Mouse (Mus musculus) spleen, adult 2 months (tissue): ENCODE measurements around the gene Fbxo36. TPM values are rescaled to one million over a fixed set of nuclear protein-coding genes. Genes with fewer than 3 reads are reported as not detected.

ENCODE experiments used
- DNase-seq, 2 experiments: peaks; one replicate each; pipeline versions ENCODE4 v3.0.0 to v3.0.0-alpha.2; 2012 to 2021; ENCODE audit warnings: low spot score in 2 of 2, low read depth in 1 of 2
- H3K27ac ChIP-seq: fragments of 200-500 bp; 2 replicates; pipeline ENCODE4 v1.5.1; 2012; ENCODE audit warnings: low read length, inconsistent platforms; ENCODE audit not compliant: insufficient read depth
- H3K27me3 ChIP-seq: fragments of 200-500 bp; 2 replicates; pipeline ENCODE4 v1.6.1; 2012; ENCODE audit warnings: mild to moderate bottlenecking, moderate library complexity, low read length, inconsistent platforms; ENCODE audit not compliant: control insufficient read depth, insufficient read depth
- H3K36me3 ChIP-seq: fragments of 200-500 bp; 2 replicates; pipeline ENCODE4 v1.6.1; 2012; ENCODE audit warnings: mild to moderate bottlenecking, low read length, inconsistent platforms; ENCODE audit not compliant: control insufficient read depth, insufficient read depth
- H3K4me1 ChIP-seq: fragments of 200-500 bp; 2 replicates; pipeline ENCODE4 v1.6.1; 2011; ENCODE audit warnings: inconsistent platforms; ENCODE audit not compliant: control insufficient read depth, insufficient read depth, insufficient read length
- H3K4me3 ChIP-seq: fragments of 200-500 bp; 2 replicates; pipeline ENCODE4 v1.5.1; 2011; ENCODE audit warnings: mild to moderate bottlenecking, inconsistent platforms; ENCODE audit not compliant: insufficient read depth, insufficient read length; ENCODE audit errors: extremely low read depth
- CTCF ChIP-seq: fragments of 200-500 bp; IDR thresholded peaks from 2 replicates; pipeline ENCODE4 v1.5.1; 2011; ENCODE audit warnings: mild to moderate bottlenecking, inconsistent platforms; ENCODE audit not compliant: insufficient read depth, insufficient read length, insufficient replicate concordance; ENCODE audit errors: extremely low read depth
- POLR2A ChIP-seq: fragments of 200-500 bp; IDR thresholded peaks from 2 replicates; pipeline ENCODE4 v1.6.1; 2011; ENCODE audit warnings: low read depth, low read length, inconsistent platforms
- WGBS: fragments of 180-500 bp; shearing (Covaris S2); methylation state at CpG from one replicate; pipeline ENCODE4 v1.1.7; 2018; 5-methylcytosine and 5-hydroxymethylcytosine counted together
- polyA plus RNA-seq: library from polyadenylated mRNA; depleted of rRNA; stranded (reverse); fragments of >200 nt; gene quantifications from 2 replicates; pipeline ENCODE4 v1.2.3, GENCODE M21; 2012

The Fbxo36 gene
- polyA plus RNA-seq, 1 experiment, result 0.53 TPM

GRCm38 (mm10) chr1:84855756-84856155 lies 16.1 kb downstream of the Fbxo36 start:
- H3K27me3 ChIP-seq, result no peaks in the 10 kb centered on the region
- H3K4me1 ChIP-seq, result no peaks in the 10 kb centered on the region
- no peak overlapping the region for H3K4me3 ChIP-seq
- no peak overlapping the region for H3K27ac ChIP-seq
- no peak for DNase-seq
- WGBS, result 89% methylated on average over 2 of the region's 2 CpGs
- no peaks in the 10 kb centered on the region for H3K36me3 ChIP-seq
- TF ChIP-seq POLR2A (no peak), CTCF (no peak)

GRCm38 (mm10) chr1:84859597-84859996 lies 20.0 kb downstream of the Fbxo36 start:
- no peak for DNase-seq
- no peak overlapping the region for H3K4me3 ChIP-seq
- H3K27me3 ChIP-seq, result no peaks in the 10 kb centered on the region
- H3K4me1 ChIP-seq, result no peaks in the 10 kb centered on the region
- no peak overlapping the region for H3K27ac ChIP-seq
- WGBS, result 90% methylated on average over 6 of the region's 6 CpGs
- TF ChIP-seq POLR2A (no peak), CTCF (no peak)
- H3K36me3 ChIP-seq, result no peaks in the 10 kb centered on the region

- no peak overlapping the region for H3K27ac ChIP-seq
- no peak for DNase-seq
- H3K36me3 ChIP-seq, result no peaks in the 10 kb centered on the region
- TF ChIP-seq CTCF (no peak), POLR2A (no peak)
- H3K4me3 ChIP-seq, result no peak overlapping the region
- H3K27me3 ChIP-seq, result no peaks in the 10 kb centered on the region
- 82% methylated on average over 10 of the region's 10 CpGs for WGBS
- H3K4me1 ChIP-seq, result no peaks in the 10 kb centered on the region
Measured at GRCm38 (mm10) chr1:84860360-84861254, 21.0 kb downstream of the Fbxo36 start.

GRCm38 (mm10) chr1:84861255-84861630 lies 21.6 kb downstream of the Fbxo36 start:
- Histone ChIP-seq H3K4me3 (no peak overlapping the region), H3K4me1 (no peaks in the 10 kb centered on the region), H3K27me3 (no peaks in the 10 kb centered on the region), H3K36me3 (no peaks in the 10 kb centered on the region), H3K27ac (no peak overlapping the region)
- whole genome bisulfite sequencing, result 83% methylated on average over 1 of the region's 1 CpGs
- no peak for TF ChIP-seq POLR2A
- no peak for TF ChIP-seq CTCF
- DNase-seq, result no peak

- Histone ChIP-seq H3K36me3 (no peaks in the 10 kb centered on the region), H3K27me3 (no peaks in the 10 kb centered on the region), H3K4me3 (no peak overlapping the region), H3K27ac (no peak overlapping the region), H3K4me1 (no peaks in the 10 kb centered on the region)
- no peak for DNase-seq
- TF ChIP-seq CTCF, result no peak
- TF ChIP-seq POLR2A, result no peak
- WGBS, result 58% methylated on average over 2 of the region's 2 CpGs
Measured at GRCm38 (mm10) chr1:84864645-84865044, 25.0 kb downstream of the Fbxo36 start.

GRCm38 (mm10) chr1:84866231-84866630 lies 26.6 kb downstream of the Fbxo36 start:
- H3K36me3 ChIP-seq, result no peaks in the 10 kb centered on the region
- 97% methylated on average over 6 of the region's 6 CpGs for WGBS
- DNase-seq, result no peak

GRCm38 (mm10) chr1:84866706-84867230 lies 27.1 kb downstream of the Fbxo36 start:
- DNase-seq, result no peak
- no peaks in the 10 kb centered on the region for H3K36me3 ChIP-seq
- no peak overlapping the region for H3K4me3 ChIP-seq
- TF ChIP-seq CTCF (no peak), POLR2A (no peak)
- H3K27me3 ChIP-seq, result no peaks in the 10 kb centered on the region
- no peaks in the 10 kb centered on the region for H3K4me1 ChIP-seq
- WGBS, result 89% methylated on average over 3 of the region's 3 CpGs
- no peak overlapping the region for H3K27ac ChIP-seq

More at GRCm38 (mm10) chr1:84866231-84866630, 26.6 kb downstream of the Fbxo36 start:
- H3K4me1 ChIP-seq, result no peaks in the 10 kb centered on the region
- no peak overlapping the region for H3K4me3 ChIP-seq
- no peaks in the 10 kb centered on the region for H3K27me3 ChIP-seq
- H3K27ac ChIP-seq, result no peak overlapping the region
- no peak for TF ChIP-seq POLR2A
- no peak for TF ChIP-seq CTCF
